Mouse (Mus musculus): Measurements from ENCODE around the gene Gm10775. TPM values are rescaled to one million over a fixed set of nuclear protein-coding genes. Genes with fewer than 3 reads are reported as not detected.

Gene Gm10775
- not detected for total RNA-seq (2021)
- long read RNA-seq, experiment 1: 0 reads
- long read RNA-seq, experiment 2: 0 reads

- intact Hi-C loops (cut with DNase I; ENCODE audit: low total_unique reads): no loop called here
- DNase-seq: no peak
Measured at GRCm38 (mm10) chr13:65259239-65259638, at the start of gene Gm10775. TSS of gene Gm10775 (plus strand) at chr13:65259539.

- intact Hi-C loops (cut with DNase I; ENCODE audit: low total_unique reads): no loop called here
- DNase-seq: no peak
Measured at GRCm38 (mm10) chr13:65225945-65226344, 33.4 kb upstream of the Gm10775 start.

- intact Hi-C loops (cut with DNase I; ENCODE audit: low total_unique reads): no loop called here
- DNase-seq: no peak
Measured at GRCm38 (mm10) chr13:65226657-65227056, 32.7 kb upstream of the Gm10775 start.

- DNase-seq: no peak
- intact Hi-C loops (cut with DNase I; ENCODE audit: low total_unique reads): no loop called here
Measured at GRCm38 (mm10) chr13:65237211-65237610, 22.1 kb upstream of the Gm10775 start.

GRCm38 (mm10) chr13:65240509-65241098, 18.7 kb upstream of the Gm10775 start:
- peak; percentile 96 for DNase-seq
- intact Hi-C loops (cut with DNase I; ENCODE audit: low total_unique reads): loop anchor here (5.0 kb wide), 1 partner anchor 37 kb away; the partner anchor contains the start of gene Zfp369

GRCm38 (mm10) chr13:65241099-65241626, 18.2 kb upstream of the Gm10775 start:
- intact Hi-C loops (cut with DNase I; ENCODE audit: low total_unique reads): loop anchor here (5.0 kb wide), 1 partner anchor 36 kb away; the partner anchor contains the start of gene Zfp369
- DNase-seq: peak; percentile 92

GRCm38 (mm10) chr13:65241627-65242318, 17.6 kb upstream of the Gm10775 start:
- DNase-seq: no peak
- intact Hi-C loops (cut with DNase I; ENCODE audit: low total_unique reads): loop anchor here (5.0 kb wide), 1 partner anchor 36 kb away; the partner anchor contains the start of gene Zfp369

GRCm38 (mm10) chr13:65242319-65242787, 17.0 kb upstream of the Gm10775 start:
- intact Hi-C loops (cut with DNase I; ENCODE audit: low total_unique reads): loop anchor here (5.0 kb wide), 1 partner anchor 35 kb away; the partner anchor contains the start of gene Zfp369
- no peak for DNase-seq

- no peak for DNase-seq
- intact Hi-C loops (cut with DNase I; ENCODE audit: low total_unique reads): loop anchor here (5.0 kb wide), 1 partner anchor 34 kb away; the partner anchor contains the start of gene Zfp369
Measured at GRCm38 (mm10) chr13:65243273-65243672, 16.1 kb upstream of the Gm10775 start.

GRCm38 (mm10) chr13:65258175-65258954, 974 bp upstream of the Gm10775 start:
- intact Hi-C loops (cut with DNase I; ENCODE audit: low total_unique reads): no loop called here
- DNase-seq: peak; percentile 20

- intact Hi-C loops (cut with DNase I; ENCODE audit: low total_unique reads): no loop called here
- no peak for DNase-seq
Measured at GRCm38 (mm10) chr13:65262086-65262485, 2.7 kb downstream of the Gm10775 start.

- intact Hi-C loops (cut with DNase I; ENCODE audit: low total_unique reads): loop anchor here (5.0 kb wide), 1 partner anchor 36 kb away; no protein-coding TSS in a partner anchor
- DNase-seq: no peak
Measured at GRCm38 (mm10) chr13:65277994-65278382, 18.6 kb downstream of the Gm10775 start.

GRCm38 (mm10) chr13:65278383-65279341, 19.3 kb downstream of the Gm10775 start, which contains the start of gene Zfp369:
TSS of gene Zfp369 (plus strand) at chr13:65278814.
- intact Hi-C loops (cut with DNase I; ENCODE audit: low total_unique reads): loop anchor here (5.0 kb wide), 1 partner anchor 36 kb away; no protein-coding TSS in a partner anchor

GRCm38 (mm10) chr13:65286771-65287170, 27.4 kb downstream of the Gm10775 start:
- DNase-seq: no peak
- intact Hi-C loops (cut with DNase I; ENCODE audit: low total_unique reads): no loop called here

More at GRCm38 (mm10) chr13:65278383-65279341, 19.3 kb downstream of the Gm10775 start, which contains the start of gene Zfp369:
- peak; percentile 95 for DNase-seq

- intact Hi-C loops (cut with DNase I; ENCODE audit: low total_unique reads): no loop called here
- DNase-seq: no peak
Measured at GRCm38 (mm10) chr13:65296354-65296753, 37.0 kb downstream of the Gm10775 start.
